8 mouse cellular contexts compared by ENCODE assay signal in the genomic region with DNA sequence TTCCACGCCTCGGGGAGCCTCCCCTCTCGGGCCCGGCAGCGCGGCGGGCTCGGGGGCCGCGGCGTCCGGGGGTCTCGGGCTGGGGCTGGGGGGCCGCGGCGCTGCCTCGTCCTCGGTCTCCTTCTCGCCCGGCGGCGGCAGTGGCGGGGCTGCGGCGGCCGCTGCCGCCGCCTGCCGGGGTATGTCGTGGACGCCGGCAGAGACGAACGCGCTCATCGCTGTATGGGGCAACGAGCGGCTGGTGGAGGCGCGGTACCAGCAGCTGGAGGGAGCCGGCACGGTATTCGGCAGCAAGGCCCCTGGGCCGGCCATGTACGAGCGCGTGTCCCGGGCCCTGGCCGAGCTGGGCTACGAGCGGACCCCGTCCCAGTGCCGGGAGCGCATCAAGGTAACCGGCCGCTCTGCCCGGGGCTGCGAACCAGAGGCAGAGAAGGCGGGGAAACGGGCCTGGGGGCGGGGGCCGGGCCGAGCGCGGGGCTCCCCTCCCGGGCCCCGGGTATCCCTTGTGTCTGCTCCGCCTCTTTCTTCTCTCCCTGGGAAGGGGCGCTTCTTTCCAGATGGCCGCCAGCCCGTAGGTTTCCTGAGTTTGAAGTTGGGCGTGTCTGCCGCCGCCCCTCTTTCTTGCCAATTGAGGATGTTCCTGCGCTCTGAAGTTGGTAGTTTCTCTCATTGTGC. TPM values are rescaled to one million over a fixed set of nuclear protein-coding genes. Genes with fewer than 3 reads are reported as not detected.
DNase-seq lines count a peak whose midpoint lies in the region; ATAC-seq and TF ChIP-seq lines count a peak whose summit lies in the region.

No protein-coding gene starts in this region.

- intact Hi-C loops in heart, postnatal 25 days (cut with DNase I), result loop anchor here (1.0 to 2.0 kb wide), 2 partner anchors 37 to 123 kb away; no protein-coding TSS in a partner anchor

- peaks cover 2 to 6% of the 10 kb centered on the region in 2 experiments; a peak in 1 of 4 replicates for H3K4me1 ChIP-seq in MEL (ENCODE audit: control insufficient read depth in 1 of 2, insufficient read depth in 2 of 2, low read length in 2 of 2)
- H3K4me1 ChIP-seq in forebrain, embryonic 14.5 days (ENCODE audit: control insufficient read depth, insufficient read depth, low read length), result peaks cover 6% of the 10 kb centered on the region

- H3K9ac ChIP-seq in MEL (ENCODE audit: control insufficient read depth, low read depth, low read length, poor library complexity, severe bottlenecking), result peak overlapping the region; percentile 92
- H3K9ac ChIP-seq in forebrain, embryonic 14.5 days (ENCODE audit: low read length), result peak overlapping the region; percentile 96

- H3K36me3 ChIP-seq in MEL (ENCODE audit: control insufficient read depth in 1 of 2, insufficient read depth in 2 of 2, low read length in 2 of 2), result peaks cover 0 to 12% of the 10 kb centered on the region in 2 experiments; a peak in 2 of 4 replicates
- H3K36me3 ChIP-seq in forebrain, embryonic 14.5 days (ENCODE audit: control insufficient read depth, insufficient read depth, low read length), result no peaks in the 10 kb centered on the region

- H3K27me3 ChIP-seq in MEL (ENCODE audit: control insufficient read depth in 1 of 2, insufficient read depth in 2 of 2, low read length in 2 of 2), result no peaks in the 10 kb centered on the region
- H3K27me3 ChIP-seq in forebrain, embryonic 14.5 days (replicated peaks; ENCODE audit: control insufficient read depth, insufficient read depth, low read length), result no peaks in the 10 kb centered on the region

- TF ChIP-seq EP300 in MEL (IDR thresholded peaks at IDR 0.05; ENCODE audit: low read depth in 1 of 2, low read length in 2 of 2), result no peak

- H3K9me3 ChIP-seq in MEL (replicated peaks; ENCODE audit: insufficient read depth, low read length), result no peaks in the 10 kb centered on the region
- H3K9me3 ChIP-seq in forebrain, embryonic 14.5 days (replicated peaks; ENCODE audit: control insufficient read depth, low read length), result no peaks in the 10 kb centered on the region

- peaks cover 37% of the 10 kb centered on the region for H3K79me2 ChIP-seq in MEL (ENCODE audit: control insufficient read depth, insufficient read depth, low read length, poor library complexity)

- H3K27ac ChIP-seq in MEL (ENCODE audit: control insufficient read depth, low read depth, low read length), result peak overlapping the region; percentile 94
- H3K27ac ChIP-seq in forebrain, embryonic 14.5 days (ENCODE audit: low read depth, low read length), result peak overlapping the region; percentile 97

- H3K4me3 ChIP-seq in MEL (ENCODE audit: control insufficient read depth in 1 of 2, insufficient read depth in 1 of 2, low read depth in 2 of 2, low read length in 2 of 2), result peak overlapping the region; percentile 63 to 93
- peak overlapping the region; percentile 99 for H3K4me3 ChIP-seq in forebrain, embryonic 14.5 days (ENCODE audit: low read depth, low read length)

- peak overlapping the region; percentile 59 for H3K4me2 ChIP-seq in forebrain, embryonic 14.5 days (ENCODE audit: low read length)

- under 1% methylated on average over 69 of the region's 75 CpGs for WGBS in forebrain, embryonic 14.5 days

- TF ChIP-seq CTCF in MEL (IDR thresholded peaks at IDR 0.05 in 2 of 3, conservative IDR thresholded peaks at IDR 0.05 in 1 of 3; ENCODE audit: control insufficient read depth in 1 of 3, insufficient read depth in 1 of 3, low read depth in 2 of 3, low read length in 3 of 3, poor library complexity in 1 of 3, severe bottlenecking in 1 of 3), result no peak

- peak; percentile 86 for DNase-seq in MEL (ENCODE audit: low read depth, low spot score)
- peak; percentile 37 for DNase-seq in cerebellum, adult 11-12 months
- peak; percentile 74 for DNase-seq in forebrain, embryonic 14.5 days (ENCODE audit: low spot score)
- DNase-seq in heart, postnatal 25 days (ENCODE audit: low spot score), result peak; percentile 13
- DNase-seq in layer of hippocampus, adult 8-10 months (ENCODE audit: low spot score in 2 of 2), result peak; percentile 15 to 18
- peak; percentile 49 for DNase-seq in lung, postnatal 14 days
- peak; percentile 58 for DNase-seq in ovary, postnatal 36 days (ENCODE audit: low spot score)
- DNase-seq in thymus, postnatal 36 days, result peak; percentile 44 to 55

- ATAC-seq in forebrain, embryonic 14.5 days, result peak; percentile 80

- TF ChIP-seq RAD21 in MEL (IDR thresholded peaks at IDR 0.05; ENCODE audit: low read depth, low read length), result no peak

- TF ChIP-seq POLR2A in MEL (IDR thresholded peaks at IDR 0.05; ENCODE audit: control insufficient read depth in 1 of 2, insufficient read depth in 1 of 2, low read depth in 1 of 2, low read length in 2 of 2, poor library complexity in 1 of 2), result no peak

TF ChIP-seq in MEL, 35 proteins besides CTCF, POLR2A, EP300 and RAD21 (continues in another document):
- TF ChIP-seq CHD1 (IDR thresholded peaks at IDR 0.05; ENCODE audit: low read depth, low read length) (no peak), ZC3H11A (IDR thresholded peaks at IDR 0.05; ENCODE audit: low read depth, low read length) (no peak), TCF12 (IDR thresholded peaks at IDR 0.05; ENCODE audit: low read depth, low read length) (0 out of 2 replicates have a peak, but pooled peaks have one; percentile 24), POLR2AphosphoS5 (IDR thresholded peaks at IDR 0.05; ENCODE audit: borderline replicate concordance, low read depth, low read length) (no peak), UBTF (IDR thresholded peaks at IDR 0.05; ENCODE audit: borderline replicate concordance, insufficient read depth, low read depth, low read length) (0 out of 2 replicates have a peak, but pooled peaks have one; percentile 44), E2F4 (IDR thresholded peaks at IDR 0.05; ENCODE audit: borderline replicate concordance, low read depth, low read length) (no peak), BHLHE40 (IDR thresholded peaks at IDR 0.05; ENCODE audit: borderline replicate concordance, low read depth, low read length) (no peak), ELF1 (IDR thresholded peaks at IDR 0.05; ENCODE audit: low read depth, low read length) (no peak), ZKSCAN1 (IDR thresholded peaks at IDR 0.05; ENCODE audit: low read depth, low read length) (no peak), GATA1 (IDR thresholded peaks at IDR 0.05; ENCODE audit: low read depth, low read length) (no peak), KAT2A (conservative IDR thresholded peaks at IDR 0.05; ENCODE audit: low read depth, low read length) (no peak), NELFE (IDR thresholded peaks at IDR 0.05; ENCODE audit: low read depth, low read length) (no peak), POLR2AphosphoS2 (IDR thresholded peaks at IDR 0.05; ENCODE audit: low read length) (no peak), ETS1 (IDR thresholded peaks at IDR 0.05; ENCODE audit: low read depth, low read length) (0 out of 2 replicates have a peak, but pooled peaks have one; percentile 42), MAX (IDR thresholded peaks at IDR 0.05; ENCODE audit: low read length) (0 out of 2 replicates have a peak, but pooled peaks have one; percentile 25), SMC3 (IDR thresholded peaks at IDR 0.05; ENCODE audit: low read depth, low read length) (no peak), NRF1 (IDR thresholded peaks at IDR 0.05; ENCODE audit: insufficient read depth, low read depth, low read length, poor library complexity, severe bottlenecking) (no peak), MAZ (IDR thresholded peaks at IDR 0.05; ENCODE audit: low read depth, low read length) (no peak; the same call in 1 of the 2 replicates), MAFK (IDR thresholded peaks at IDR 0.05; ENCODE audit: borderline replicate concordance, low read depth, low read length) (no peak), USF1 (IDR thresholded peaks at IDR 0.05; ENCODE audit: low read depth, low read length) (no peak), ZNF384 (IDR thresholded peaks at IDR 0.05; ENCODE audit: low read depth, low read length) (no peak), HCFC1 (IDR thresholded peaks at IDR 0.05; ENCODE audit: low read depth, low read length) (peak; percentile 57; the same call in 1 of the 2 replicates), RCOR1 (IDR thresholded peaks at IDR 0.05; ENCODE audit: low read depth, low read length) (0 out of 2 replicates have a peak, but pooled peaks have one; percentile 12), JUND (IDR thresholded peaks at IDR 0.05; ENCODE audit: low read depth, low read length) (no peak), GABPA (IDR thresholded peaks at IDR 0.05; ENCODE audit: low read depth, low read length) (no peak)

RNA-seq across cellular contexts. Expression of a gene that starts 0.5 kb away (rescaled TPM):
- total RNA-seq in MEL (2012; rRNA removed), result 15.5 and 16.1 TPM in 2 replicates
- polyA plus RNA-seq in MEL (2012; ENCODE audit: insufficient read depth in 1 of 2, insufficient read length in 2 of 2, low read depth in 1 of 2, low replicate concordance in 2 of 2, missing spikeins in 1 of 2), result 10 to 100 TPM in 1 of 2 experiments, not detected in 1; 26.2 TPM
- 29.2 and 33.6 TPM in 2 replicates for polyA plus RNA-seq in forebrain, embryonic 14.5 days (2014; fragmentation: Nextera tagmentation; extraction: Ambion mirVana)
- 1 to 10 TPM; 7.8 to 8.0 TPM for total RNA-seq in heart, postnatal 25 days (2021)
- total RNA-seq in layer of hippocampus, adult 8-10 months (2022), result 10 to 100 TPM; 20.2 to 25.7 (median 23.6) TPM

RNA-seq across cellular contexts. Expression of a gene that starts 38.3 kb away (rescaled TPM):
- 0.10 and 0.23 TPM in 2 replicates for total RNA-seq in MEL (2012; rRNA removed)
- under 1 TPM in 1 of 2 experiments, not detected in 1; 0.89 TPM for polyA plus RNA-seq in MEL (2012; ENCODE audit: insufficient read depth in 1 of 2, insufficient read length in 2 of 2, low read depth in 1 of 2, low replicate concordance in 2 of 2, missing spikeins in 1 of 2)
- polyA plus RNA-seq in forebrain, embryonic 14.5 days (2014; fragmentation: Nextera tagmentation; extraction: Ambion mirVana), result 32.9 and 44.0 TPM in 2 replicates
- 10 to 100 TPM; 62.5 to 77.7 TPM for total RNA-seq in heart, postnatal 25 days (2021)
- total RNA-seq in layer of hippocampus, adult 8-10 months (2022), result 10 to 100 TPM; 14.7 to 24.6 (median 18.6) TPM

RNA-seq across cellular contexts. Expression of a gene that starts 49.5 kb away (rescaled TPM):
- not detected in 2 replicates for total RNA-seq in MEL (2012; rRNA removed)
- polyA plus RNA-seq in MEL (2012; ENCODE audit: insufficient read depth in 1 of 2, insufficient read length in 2 of 2, low read depth in 1 of 2, low replicate concordance in 2 of 2, missing spikeins in 1 of 2), result under 1 TPM in 1 of 2 experiments, not detected in 1; 0.64 TPM
- 0.82 TPM in 1 of 2 replicates, not detected in the other for polyA plus RNA-seq in forebrain, embryonic 14.5 days (2014; fragmentation: Nextera tagmentation; extraction: Ambion mirVana)
- total RNA-seq in heart, postnatal 25 days (2021), result 1 to 10 TPM; 4.1 to 4.7 TPM
- total RNA-seq in layer of hippocampus, adult 8-10 months (2022), result 1 to 10 TPM; 3.5 to 5.7 (median 4.2) TPM

RNA-seq across cellular contexts. Expression of a gene that starts 56.5 kb away (rescaled TPM):
- not detected in 2 replicates for total RNA-seq in MEL (2012; rRNA removed)
- not detected for polyA plus RNA-seq in MEL (2012; ENCODE audit: insufficient read depth in 1 of 2, insufficient read length in 2 of 2, low read depth in 1 of 2, low replicate concordance in 2 of 2, missing spikeins in 1 of 2)
- polyA plus RNA-seq in forebrain, embryonic 14.5 days (2014; fragmentation: Nextera tagmentation; extraction: Ambion mirVana), result 2.5 and 2.6 TPM in 2 replicates
- not detected for total RNA-seq in heart, postnatal 25 days (2021)
- total RNA-seq in layer of hippocampus, adult 8-10 months (2022), result 10 to 100 TPM; 10.3 to 16.0 (median 13.1) TPM

Comparison
In these comparisons a context has a peak if more than half of its experiments do, and no peak if none do; other contexts are left out.
1. Peak in every context shown above with its lines: DNase-seq, ATAC-seq, H3K4me3 ChIP-seq and H3K27ac ChIP-seq.
2. DNase-seq: peak in every context shown above with its lines; median percentile 86 in MEL; 74 in forebrain, embryonic 14.5 days; 58 in ovary, postnatal 36 days; 50 in thymus, postnatal 36 days; 49 in lung, postnatal 14 days; 37 in cerebellum, adult 11-12 months; 16 in layer of hippocampus, adult 8-10 months; 13 in heart, postnatal 25 days.
3. RNA of a gene that starts 38.3 kb away (total RNA-seq): 62.5 to 77.7 TPM in heart, postnatal 25 days and 14.7 to 24.6 TPM in layer of hippocampus, adult 8-10 months; 0.10 to 0.23 TPM in MEL; every median in the first group is over 10 times any median in the second.